Mouse (Mus musculus) 416B (cell line): ENCODE measurements around the gene Cab39.

ENCODE experiments used
- DNase-seq: peaks from one replicate; pipeline ENCODE4 v3.0.0; 2011; ENCODE audit warnings: low read depth

Cab39 gene

DNA sequence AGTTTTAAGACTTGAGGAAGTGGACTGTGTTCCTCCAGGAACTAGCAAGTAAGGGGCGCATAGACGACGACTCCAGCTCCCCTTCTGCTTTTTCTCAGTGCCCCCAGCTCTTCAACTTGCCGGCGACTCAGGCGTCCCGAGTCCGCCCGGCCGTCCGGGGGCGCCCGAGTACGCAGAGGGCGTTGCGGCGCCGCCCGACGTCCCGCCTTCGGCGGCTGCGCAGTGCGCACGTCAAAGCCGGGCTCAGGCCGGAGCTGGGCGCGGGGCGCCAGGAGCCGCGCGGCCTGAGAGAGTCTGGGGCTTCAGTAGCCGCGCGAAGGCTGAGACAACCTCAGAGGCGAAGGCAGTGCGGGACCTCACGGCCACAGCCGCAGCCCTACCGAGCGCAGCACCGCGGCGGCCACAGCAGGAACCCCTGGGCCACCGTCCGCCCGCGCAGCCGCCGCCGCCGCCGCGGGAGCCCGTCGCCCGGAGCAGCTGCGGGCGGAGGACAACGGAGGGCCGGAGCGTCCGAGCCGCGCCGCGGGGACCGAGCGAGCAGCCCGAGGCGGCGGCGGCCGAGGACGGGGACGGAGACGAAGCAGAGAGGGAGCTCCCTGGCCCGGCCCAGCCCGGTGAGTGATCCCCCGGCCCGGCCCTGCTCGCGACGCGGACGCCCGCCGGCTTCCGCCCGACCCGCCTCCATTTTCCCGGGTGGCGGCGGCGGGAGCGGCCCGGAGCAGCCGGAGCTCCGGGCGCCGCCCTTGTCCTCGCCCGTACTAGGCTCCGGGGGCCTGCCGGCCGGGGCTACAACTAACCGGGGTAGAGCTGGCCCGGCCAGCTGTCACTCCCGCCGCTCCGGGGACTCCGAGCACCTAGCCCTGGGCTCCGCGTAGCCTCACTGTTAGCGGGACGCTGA lies at the start of gene Cab39:
Cab39 (plus strand) TSS at position 234 of the 898 bp plus-strand sequence.
- DNase-seq: peak; percentile 84

DNA sequence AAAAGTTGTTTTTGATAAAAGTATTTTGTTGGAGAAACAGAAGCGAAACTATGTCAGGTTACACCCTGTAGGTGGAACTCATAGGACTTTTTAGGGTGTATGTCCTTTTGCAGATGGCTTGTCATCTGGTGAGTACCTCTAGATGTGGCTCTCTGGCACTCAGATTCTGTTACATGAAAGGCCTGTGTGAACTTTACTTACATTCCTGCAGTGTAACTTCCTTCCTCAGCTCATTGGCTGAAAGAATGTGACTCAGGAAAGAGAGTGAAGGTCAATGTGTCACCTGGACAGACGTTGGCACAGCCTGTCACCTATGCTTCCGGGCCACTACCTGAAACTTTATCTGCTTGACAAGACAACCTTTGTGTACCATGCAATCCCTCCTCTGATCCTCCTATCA lies 48.7 kb upstream of the Cab39 start:
- DNase-seq: no peak

DNA sequence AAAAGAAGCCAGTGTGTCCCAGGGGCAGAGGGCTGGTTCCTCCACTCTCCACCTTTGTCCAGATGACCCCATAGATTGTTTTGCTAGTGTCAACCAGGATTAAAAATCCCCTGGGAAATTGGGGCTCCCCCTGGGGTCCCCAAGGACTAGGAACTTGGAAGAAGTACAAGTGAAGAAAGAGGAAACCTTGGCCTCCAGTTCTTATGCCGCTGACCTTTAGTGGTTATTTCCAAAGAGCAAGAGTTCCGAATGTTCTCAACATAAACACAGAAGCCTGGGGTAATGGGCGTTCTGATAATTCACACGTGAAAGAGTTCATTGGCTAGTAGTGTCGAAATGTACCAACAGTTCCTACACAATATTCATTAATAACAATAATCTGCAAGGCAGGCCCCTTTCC lies 46.7 kb upstream of the Cab39 start:
- DNase-seq: no peak

DNA sequence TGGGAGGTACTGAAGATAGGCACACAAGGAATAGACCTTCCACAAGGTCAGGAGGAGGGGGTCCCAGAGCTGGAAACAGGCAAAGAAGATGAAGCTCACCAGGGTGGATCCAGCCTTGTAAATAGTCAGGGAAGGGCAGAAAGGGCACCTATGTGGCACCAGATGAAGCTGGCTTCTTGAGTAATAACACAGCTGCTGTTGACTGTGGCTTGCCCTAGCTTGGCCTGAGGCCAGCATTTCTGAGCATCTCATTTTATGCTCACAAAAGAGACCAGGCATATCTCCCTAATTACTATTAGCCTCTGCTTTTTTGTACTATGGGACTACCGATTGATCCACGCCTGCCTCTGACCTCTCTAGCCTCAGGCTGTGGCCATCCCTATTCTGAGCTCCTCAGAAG lies 43.4 kb upstream of the Cab39 start:
- DNase-seq: peak; percentile 51

DNA sequence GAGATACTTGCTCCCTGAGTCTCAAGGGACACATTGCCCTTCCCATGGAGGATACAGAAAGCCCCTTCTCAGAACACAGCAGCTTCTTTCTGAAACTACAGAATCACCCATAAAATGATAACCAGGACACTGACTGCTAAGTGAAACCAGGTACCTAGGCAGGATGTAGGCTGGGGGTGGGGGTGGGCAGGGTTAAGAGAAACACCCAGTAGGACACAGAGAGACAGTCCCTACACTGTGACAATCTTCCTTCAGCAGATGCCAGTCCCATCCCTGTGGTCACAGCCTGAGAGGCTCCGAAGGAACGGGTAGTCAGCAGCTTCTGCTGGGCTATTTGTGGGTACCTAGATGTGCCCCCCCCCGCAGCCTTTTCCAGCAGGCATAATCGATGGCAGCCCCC lies 42.6 kb upstream of the Cab39 start:
- DNase-seq: no peak

DNA sequence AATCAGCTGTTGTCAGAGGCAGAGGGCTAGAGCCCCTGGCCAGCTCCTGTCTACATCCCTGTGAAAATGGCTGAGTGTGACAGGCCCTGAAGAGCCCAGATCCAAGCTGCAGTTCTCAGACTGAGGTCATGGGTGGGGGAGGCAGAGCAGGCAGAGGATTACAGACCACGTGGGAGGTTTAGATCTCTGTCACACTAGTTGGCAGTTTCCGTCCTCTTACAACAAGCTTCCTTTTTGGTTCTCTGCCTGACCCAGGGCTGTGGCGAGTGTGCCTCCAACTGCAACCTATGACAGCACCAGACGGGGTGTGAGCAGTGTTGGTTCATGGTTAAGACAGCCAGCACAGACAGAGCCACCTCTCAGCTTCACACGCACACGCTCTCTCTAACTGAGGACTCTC lies 41.7 kb upstream of the Cab39 start:
- peak; percentile 93 for DNase-seq

DNA sequence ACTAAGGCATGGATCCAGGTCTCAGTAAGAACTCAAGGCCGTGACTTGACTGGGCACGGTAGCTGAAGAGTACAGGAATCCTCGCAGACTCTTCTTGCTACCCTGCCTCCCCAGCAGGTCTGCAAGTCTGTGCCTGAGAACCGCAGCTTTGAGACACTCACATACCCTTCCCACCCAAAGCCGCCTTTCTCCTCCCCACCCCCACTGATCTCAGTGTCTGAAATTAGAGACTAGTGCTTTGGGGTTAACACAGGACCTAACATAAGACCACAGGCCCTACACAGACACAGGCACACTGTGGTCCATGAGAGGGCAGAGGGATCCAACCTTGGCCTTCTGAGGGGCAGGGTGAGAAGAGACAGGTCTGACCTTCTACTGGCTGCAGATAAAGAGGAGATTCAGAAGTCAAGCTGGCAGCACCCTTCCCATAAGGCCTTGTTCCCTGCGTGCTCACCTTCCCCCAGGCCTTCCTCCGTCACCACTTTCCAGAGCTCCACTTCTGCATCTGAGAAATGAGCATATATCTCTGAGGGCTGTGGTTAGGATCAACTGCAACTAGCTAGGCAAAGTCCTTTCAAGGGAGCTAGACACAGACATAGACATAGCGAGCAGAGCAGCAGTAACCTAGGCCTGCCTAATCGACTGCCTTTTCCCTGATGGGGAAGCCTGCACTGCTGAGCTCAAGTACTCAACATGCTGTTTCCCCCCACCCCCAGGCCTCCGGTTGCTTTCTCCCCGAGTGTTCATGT lies 41.1 kb upstream of the Cab39 start:
- DNase-seq: no peak

DNA sequence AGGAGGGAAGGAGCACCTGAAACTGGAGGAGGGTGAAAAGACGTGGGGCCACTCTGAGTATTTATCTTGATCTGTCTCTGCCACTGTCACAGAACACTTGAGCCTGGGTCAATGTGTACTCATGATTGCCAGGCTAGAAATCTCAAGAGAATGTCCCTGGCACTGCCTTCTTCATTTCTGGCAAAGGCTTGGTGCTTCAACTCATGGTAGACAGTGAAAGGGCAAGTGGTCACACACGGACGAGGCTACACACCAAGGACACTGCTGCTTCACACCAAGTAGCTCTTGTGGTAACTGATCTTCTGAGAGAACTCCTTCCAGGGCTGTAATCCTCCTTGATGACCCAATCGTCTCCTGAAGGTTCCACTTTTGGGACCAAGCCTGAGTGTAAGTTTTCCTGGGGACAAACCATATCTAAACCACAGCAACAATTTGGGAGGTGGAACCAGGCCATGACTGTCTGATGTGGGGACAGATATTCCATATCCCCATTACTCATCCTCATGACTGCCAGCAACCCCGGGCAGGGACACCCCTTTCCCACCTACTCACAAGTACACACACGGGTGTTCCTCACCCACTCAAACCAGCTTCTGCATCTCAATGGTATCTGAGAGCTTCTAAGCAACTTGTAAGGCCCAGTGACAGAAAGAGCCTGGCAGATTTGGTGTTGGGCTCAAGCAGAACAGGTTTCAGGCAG lies 35.6 kb upstream of the Cab39 start:
- DNase-seq: no peak

DNA sequence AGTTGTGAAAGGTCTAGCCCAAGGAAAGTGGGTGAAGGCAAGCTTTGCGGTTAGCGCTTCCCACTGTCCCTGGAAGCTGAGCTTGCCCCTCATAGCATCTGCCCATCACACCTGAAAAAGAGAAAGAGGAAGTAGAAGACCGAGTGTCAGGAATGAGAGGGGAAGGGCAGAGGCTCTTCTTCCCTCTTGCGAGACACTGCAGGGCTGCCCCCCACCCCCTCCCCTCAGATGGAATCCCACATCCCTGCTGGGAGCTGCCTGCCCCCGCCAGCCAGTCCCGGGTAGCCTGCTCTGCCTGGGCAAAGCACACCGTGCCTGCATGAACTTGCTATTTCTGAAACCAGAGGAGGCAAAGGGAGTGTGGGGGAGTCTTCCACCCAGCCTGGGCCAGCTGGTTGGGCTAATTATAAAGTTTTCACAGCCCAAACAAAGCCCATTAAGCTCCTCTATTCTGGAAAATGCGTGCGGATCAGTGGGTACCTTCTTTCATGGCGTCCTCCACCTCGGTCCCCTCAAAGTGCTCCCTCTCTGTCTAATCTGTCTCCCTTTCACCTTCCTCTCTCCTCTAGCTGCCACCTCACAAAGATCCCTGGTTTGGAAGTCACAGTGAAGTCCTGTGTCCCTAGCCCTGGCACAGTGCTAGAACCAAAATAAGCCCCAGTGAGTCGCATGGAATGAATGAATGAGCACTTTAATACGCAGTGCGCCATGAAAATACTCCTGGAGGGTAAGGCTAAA lies 34.8 kb upstream of the Cab39 start:
- no peak for DNase-seq

DNA sequence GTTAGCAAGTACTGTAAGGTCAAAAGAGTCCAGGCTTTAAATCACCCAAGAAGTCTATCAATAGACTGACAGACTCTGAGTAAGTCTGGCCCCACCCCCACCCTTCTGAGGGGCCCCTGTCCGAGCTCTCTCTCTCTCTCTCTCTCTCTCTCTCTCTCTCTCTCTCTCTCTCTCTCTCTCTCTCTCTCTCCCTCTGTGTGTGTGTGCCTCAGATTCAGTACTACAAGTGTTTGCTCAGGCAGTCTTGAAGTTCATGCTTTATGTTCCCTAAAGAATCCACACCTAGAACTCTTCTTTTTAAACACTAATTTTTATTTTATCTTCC lies 34.3 kb upstream of the Cab39 start:
- no peak for DNase-seq

DNA sequence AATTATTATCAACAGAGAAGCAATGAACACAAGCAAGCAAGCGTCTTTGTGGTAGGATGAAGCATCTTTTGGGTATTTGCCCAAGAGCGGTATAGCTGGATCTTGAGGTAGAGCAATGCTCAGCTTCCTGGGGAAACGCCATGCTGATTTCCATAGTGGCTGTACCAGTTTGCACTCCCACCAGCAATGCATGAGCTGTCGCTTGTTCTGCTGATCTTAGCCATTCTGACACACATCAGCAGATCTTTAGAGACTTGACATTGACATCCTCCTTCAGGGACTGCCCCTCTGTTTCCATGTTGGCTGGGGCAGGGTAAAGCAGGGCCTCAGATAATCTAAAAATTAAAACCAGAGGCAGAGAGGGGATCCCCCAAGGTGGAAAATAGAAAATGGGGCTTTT lies 31.6 kb upstream of the Cab39 start:
- DNase-seq: no peak

DNA sequence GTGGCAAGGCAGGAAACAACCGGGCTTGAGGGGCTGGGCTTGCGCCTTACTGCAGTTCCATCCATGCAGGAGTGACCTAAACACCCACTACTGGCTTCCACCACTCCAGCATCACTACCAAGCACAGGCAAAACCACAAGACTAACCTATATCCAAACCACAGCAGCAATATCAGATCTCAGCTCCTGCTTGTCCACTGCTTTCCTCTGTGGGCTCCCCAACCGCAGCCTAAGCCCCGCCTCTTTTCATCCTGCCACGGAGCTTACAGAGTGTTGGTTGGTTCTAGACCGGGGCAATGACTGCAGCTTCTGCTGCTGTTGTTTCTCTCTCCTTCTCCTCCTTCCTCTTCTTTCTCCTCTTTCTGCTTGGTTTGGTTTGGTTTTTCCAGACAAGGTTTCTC lies 29.9 kb upstream of the Cab39 start:
- peak; percentile 85 for DNase-seq

DNA sequence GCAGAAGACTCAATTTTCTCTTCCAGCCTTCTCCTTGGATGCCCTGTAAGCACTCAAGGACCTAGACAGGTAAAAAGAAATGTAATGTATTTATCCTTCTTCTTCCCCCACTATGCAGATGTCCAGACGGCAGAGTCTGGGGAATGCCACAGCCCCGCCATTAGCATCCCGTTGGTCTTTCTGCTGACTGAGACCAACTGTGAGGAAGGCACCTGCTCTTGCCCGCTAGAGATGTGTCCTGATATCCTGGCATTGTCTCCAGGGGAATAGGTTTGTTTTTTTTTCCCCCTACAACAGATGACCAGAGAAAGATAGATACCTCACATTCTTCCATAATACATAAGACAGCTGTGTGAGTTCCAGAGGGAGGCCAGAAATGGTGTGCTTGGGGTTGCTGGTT lies 28.9 kb upstream of the Cab39 start:
- no peak for DNase-seq

DNA sequence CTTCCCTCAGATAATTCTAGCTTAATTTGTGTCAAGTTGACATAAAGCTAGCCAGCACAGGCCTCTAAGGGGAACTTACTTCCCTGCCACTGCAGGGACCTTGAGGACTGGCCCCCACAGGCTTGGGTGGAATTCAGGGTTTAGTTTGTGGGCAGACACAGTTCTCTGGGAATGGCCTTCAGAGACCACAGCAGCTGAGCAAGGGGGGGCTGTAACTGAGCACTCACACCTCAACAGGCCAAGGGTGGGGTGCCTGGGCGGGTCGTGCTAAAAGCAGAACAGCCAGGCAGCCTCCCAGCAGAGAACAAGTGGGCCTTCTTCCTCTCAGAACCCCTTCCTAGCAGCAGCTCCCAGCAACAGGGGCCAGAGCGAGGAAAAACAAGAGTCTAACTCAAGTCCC lies 27.1 kb upstream of the Cab39 start:
- no peak for DNase-seq

DNA sequence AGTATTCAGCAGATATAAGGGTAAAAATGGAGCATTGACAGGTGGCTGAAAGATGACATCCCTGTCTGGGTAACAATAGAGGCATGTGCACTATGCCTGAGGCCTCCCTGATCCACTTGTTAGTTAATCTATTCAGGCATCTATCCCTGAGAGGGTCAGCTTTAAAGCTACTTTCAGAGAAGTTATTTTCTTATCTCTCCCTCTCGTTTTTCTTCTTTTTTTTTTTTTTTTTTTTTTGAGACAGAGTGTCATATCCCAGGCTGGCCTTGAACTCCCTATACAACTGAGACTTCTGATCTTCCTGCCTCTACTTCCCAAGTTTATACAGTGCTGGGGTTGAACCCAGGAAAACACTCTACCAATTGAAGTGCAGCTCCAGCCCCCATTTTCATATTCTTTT lies 25.5 kb upstream of the Cab39 start:
- DNase-seq: no peak

DNA sequence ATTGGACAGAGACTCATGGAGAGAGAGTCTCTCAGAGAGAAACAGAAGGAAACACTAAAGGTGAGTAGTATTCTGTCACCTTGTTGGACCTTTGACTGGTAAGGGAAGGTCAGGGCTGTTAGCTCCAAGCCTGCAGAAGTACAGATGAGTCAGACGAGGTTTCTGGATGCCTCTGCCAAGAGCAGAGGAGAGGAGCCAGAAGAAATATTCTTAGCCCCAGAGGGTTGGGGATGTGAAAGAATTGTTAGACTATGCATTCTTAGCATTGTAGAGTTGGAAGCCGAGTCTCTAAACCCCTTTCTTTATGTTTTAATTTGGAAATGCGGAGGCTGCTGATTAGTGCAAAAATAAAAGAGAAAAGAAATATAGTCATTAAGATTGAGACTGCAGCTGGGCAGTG lies 21.3 kb upstream of the Cab39 start:
- no peak for DNase-seq

DNA sequence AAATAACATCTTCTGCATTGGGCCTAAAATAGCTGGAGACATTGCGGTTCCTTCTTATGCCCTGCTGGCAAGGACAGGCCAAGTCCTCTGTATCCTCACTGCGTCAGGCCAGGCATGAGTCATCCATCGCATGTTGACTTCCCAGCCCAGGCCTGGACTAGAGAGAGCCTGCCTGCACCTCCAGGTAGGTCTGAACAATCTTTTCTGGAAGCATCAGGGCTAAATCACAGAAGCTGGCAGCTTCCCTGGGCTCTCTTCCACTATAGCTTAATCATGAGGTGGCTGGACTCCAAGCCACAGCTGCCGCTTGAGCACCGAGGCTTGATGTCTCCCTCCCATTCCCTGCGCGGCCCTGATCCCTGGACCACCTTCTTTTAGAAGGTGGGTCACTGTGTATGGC lies 18.1 kb upstream of the Cab39 start:
- DNase-seq: peak; percentile 39

DNA sequence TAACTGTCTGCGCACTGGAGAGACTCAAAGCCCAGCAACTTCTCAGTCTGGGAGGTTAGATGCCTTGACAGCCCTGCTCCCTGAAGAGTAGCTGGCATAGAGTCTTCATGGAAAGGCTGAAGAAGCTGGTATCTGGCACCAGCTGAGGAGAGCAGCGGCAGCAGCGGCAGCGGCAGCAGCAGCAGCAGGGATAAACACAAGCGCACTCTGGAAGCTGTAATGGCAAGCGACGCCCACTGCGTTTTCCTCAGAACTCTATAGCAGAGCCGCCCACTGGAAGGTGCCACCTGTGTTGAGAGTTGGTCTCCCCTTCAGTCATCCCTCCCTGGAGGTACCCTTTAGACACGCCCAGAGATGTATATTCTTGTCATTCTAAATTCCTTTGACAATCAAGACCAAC lies 17.1 kb upstream of the Cab39 start:
- no peak for DNase-seq

DNA sequence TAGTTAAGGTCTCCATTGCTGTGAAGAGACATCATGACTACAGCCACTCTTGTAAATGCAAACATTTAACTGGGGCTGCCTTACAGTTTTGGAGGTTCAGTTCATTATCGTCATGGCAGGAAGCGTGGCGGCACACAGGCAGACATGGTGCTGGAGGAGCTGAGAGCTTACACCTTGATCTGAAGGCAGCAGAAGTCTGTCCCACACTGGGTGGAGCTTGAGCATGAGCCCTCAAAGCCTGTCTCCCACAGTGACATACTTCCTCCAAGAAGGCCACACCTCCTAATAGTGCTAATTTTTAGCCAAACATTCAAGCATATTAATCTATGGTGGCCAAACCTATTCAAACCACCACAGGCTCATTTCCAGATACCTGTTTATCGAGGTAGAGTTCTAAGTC lies 14.8 kb upstream of the Cab39 start, which contains the start of gene A630001G21Rik:
A630001G21Rik (minus strand) TSS at position 208 of the 400 bp plus-strand sequence.
- no peak for DNase-seq

DNA sequence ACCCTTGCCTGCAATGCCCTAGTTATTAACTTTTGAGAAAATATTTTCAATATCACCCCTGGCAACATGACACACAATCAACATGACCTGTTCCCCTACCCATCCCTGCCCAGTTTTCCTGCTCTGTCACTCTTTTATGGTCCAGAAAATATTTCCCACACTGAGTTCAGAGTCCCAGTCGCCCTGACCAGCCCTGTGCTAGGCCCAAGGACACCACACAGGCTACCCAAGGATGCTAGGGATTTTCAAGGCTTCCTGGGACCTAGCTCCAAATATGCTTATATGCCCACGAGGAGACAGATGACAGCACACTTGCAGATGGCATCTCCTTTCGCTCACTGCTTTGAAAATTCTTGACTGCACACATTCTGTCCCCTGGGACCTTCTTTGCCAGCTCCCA lies 14.2 kb upstream of the Cab39 start:
- DNase-seq: no peak

DNA sequence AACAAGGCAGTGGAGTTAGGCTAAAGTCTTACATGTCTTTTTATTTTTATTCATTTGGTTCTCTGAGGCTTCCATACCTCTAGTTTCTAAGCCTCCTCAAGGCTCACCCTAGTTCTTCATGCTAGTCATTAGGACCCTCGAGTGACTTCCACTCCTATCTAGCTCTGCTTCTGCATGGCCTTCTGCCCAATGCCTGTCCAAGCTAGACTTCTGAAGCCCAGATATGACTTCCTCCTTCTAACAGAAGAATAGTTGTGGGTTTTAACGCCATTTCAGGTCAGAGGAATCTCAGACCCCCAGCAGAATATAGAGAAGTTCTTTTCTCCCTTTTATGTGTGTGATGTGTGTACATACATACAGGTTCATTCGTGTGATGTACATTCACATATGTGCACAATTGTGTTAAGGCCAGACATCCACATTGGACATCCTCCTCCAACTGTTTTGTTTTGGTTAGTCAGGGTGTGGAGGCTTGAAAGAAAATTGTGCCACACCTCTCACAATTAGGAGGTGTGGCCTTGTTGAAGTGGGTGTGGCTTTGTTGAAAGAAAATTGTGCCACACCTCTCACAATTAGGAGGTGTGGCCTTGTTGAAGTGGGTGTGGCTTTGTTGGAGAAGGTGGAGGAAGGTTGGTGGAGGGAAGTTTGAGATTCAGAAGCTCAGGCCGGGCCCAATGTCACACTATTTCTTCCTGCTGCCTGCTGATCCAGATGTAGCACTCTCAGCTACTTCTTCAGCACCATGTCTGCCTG lies 13.6 kb upstream of the Cab39 start:
- DNase-seq: peak; percentile 37
